Mouse (Mus musculus): ENCODE measurements around the gene Myh14.

DNA sequence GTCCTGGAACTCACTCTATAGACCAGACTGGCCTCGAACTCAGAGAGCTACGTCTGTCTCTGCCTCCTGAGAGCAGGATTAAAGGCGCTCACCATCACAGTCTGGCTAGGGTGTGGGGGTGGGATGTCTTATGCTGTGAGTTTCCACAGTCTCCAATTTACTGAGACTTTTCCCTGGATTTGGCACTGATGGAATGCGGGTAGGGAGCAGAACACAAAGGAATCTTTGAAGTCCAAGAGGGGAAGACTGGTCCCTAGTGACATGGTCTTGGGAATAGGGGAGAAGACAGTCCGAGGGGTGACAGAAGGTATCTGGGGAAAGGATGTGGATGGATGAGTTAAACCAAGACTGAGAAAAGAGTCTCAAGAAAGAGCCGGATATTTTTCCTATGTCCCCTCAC, 83.0 kb downstream of the Myh14 start:
- no peak for TF ChIP-seq CTCF (IDR thresholded peaks at IDR 0.05; ENCODE audit: low read depth)
- no peak for TF ChIP-seq EP300 (IDR thresholded peaks at IDR 0.05; ENCODE audit: low read depth)

Data from heart, postnatal 0 days (tissue).